ENCODE assay signal across 24 mouse cellular contexts in genomic region chr3:129946217-129946914, GRCm38 (mm10). TPM values are rescaled to one million over a fixed set of nuclear protein-coding genes. Genes with fewer than 3 reads are reported as not detected.
DNase-seq lines count a peak whose midpoint lies in the region; ATAC-seq and TF ChIP-seq lines count a peak whose summit lies in the region.
"Had no signal": no experiment of that assay in that cellular context is flagged by ENCODE, and none has a peak within 500 bp of the region (broad histone marks: within the 10 kb centered on the region; RNA-seq: fewer than 3 reads in every experiment).

No protein-coding gene starts in this region.

- no peak overlapping the region for H3K9ac ChIP-seq in liver, embryonic 14.5 days (replicated peaks)
- H3K9ac ChIP-seq: embryonic facial prominence, embryonic 12.5 days; forebrain, postnatal 0 days; limb, embryonic 15.5 days; neural tube, embryonic 12.5 days; stomach, embryonic 15.5 days had no signal

- peak; percentile 84 for TF ChIP-seq EP300 in liver, embryonic 14.5 days (IDR thresholded peaks at IDR 0.05; ENCODE audit: low read depth)

- H3K4me1 ChIP-seq in liver, embryonic 14.5 days (replicated peaks; ENCODE audit: control insufficient read depth in 2 of 2, insufficient read depth in 2 of 2, low read length in 1 of 2), result peaks cover 7 to 16% of the 10 kb centered on the region in 2 experiments
- H3K4me1 ChIP-seq: embryonic facial prominence, embryonic 12.5 days; limb, embryonic 15.5 days; neural tube, embryonic 12.5 days; stomach, embryonic 15.5 days had no signal

- ATAC-seq in hematopoietic stem cell, adult 5-6 weeks (replicated peaks in 1 of 2; ENCODE audit: insufficient read depth in 1 of 2, low FRiP score in 2 of 2, low TSS enrichment in 1 of 2, low read depth in 1 of 2, poor library complexity in 2 of 2, severe bottlenecking in 2 of 2), result peak; percentile 72 to 76
- ATAC-seq in liver, embryonic 14.5 days (ENCODE audit: insufficient read depth), result peak; percentile 86
- ATAC-seq in megakaryocyte-erythroid progenitor cell, adult 5-6 weeks (replicated peaks; ENCODE audit: low FRiP score, low TSS enrichment, poor library complexity, severe bottlenecking), result peak; percentile 94
- ATAC-seq: forebrain, postnatal 0 days; hindbrain, postnatal 0 days; intestine, embryonic 16.5 days; lung, postnatal 0 days had no signal

- peak; percentile 74 for DNase-seq in MEL-GATA-1-ER (ENCODE audit: extremely low read depth, low read depth)
- no peak for DNase-seq in liver, embryonic 14.5 days (ENCODE audit: low read depth in 3 of 3, low spot score in 3 of 3)
- no peak for DNase-seq in layer of hippocampus, postnatal 25 days (ENCODE audit: extremely low spot score in 1 of 2, low spot score in 1 of 2)
- no peak for DNase-seq in spleen, postnatal 14 days (ENCODE audit: low spot score in 2 of 2)
- DNase-seq in lung, postnatal 25 days (ENCODE audit: low spot score), result no peak
- DNase-seq: adrenal gland, postnatal 25 days; cerebellum, postnatal 10 days; forebrain, postnatal 0 days; gastrocnemius, postnatal 36 days; kidney, postnatal 4 days; midbrain, embryonic 14.5 days; thymus, adult 2 months; thymus, postnatal 4 days had no signal

- TF ChIP-seq CTCF in liver, embryonic 14.5 days (IDR thresholded peaks at IDR 0.05; ENCODE audit: low read depth), result no peak

- H3K27me3 ChIP-seq in liver, embryonic 14.5 days (ENCODE audit: control insufficient read depth, insufficient read depth, low read length), result no peaks in the 10 kb centered on the region
- H3K27me3 ChIP-seq: embryonic facial prominence, embryonic 12.5 days; limb, embryonic 15.5 days; neural tube, embryonic 12.5 days; stomach, embryonic 15.5 days had no signal

- no peak overlapping the region for H3K4me2 ChIP-seq in liver, embryonic 14.5 days (ENCODE audit: low read depth)
- H3K4me2 ChIP-seq: embryonic facial prominence, embryonic 12.5 days; limb, embryonic 15.5 days; neural tube, embryonic 12.5 days; stomach, embryonic 15.5 days had no signal

- H3K4me3 ChIP-seq in liver, embryonic 14.5 days (ENCODE audit: insufficient read depth in 1 of 2, low read depth in 2 of 2, low read length in 2 of 2), result no peak overlapping the region
- H3K4me3 ChIP-seq: embryonic facial prominence, embryonic 12.5 days; left cerebral cortex, adult 2 months; limb, embryonic 15.5 days; megakaryocyte, embryonic 14.5 days; neural tube, embryonic 12.5 days; stomach, embryonic 15.5 days had no signal

- H3K27ac ChIP-seq in liver, embryonic 14.5 days, result no peak overlapping the region
- H3K27ac ChIP-seq: embryonic facial prominence, embryonic 12.5 days; hindbrain, postnatal 0 days; left cerebral cortex, adult 2 months; limb, embryonic 15.5 days; neural tube, embryonic 12.5 days; stomach, embryonic 15.5 days had no signal

- H3K36me3 ChIP-seq in liver, embryonic 14.5 days (replicated peaks; ENCODE audit: control insufficient read depth, insufficient read depth, low read depth), result no peaks in the 10 kb centered on the region
- H3K36me3 ChIP-seq: embryonic facial prominence, embryonic 12.5 days; limb, embryonic 15.5 days; neural tube, embryonic 12.5 days; stomach, embryonic 15.5 days had no signal

- WGBS in liver, embryonic 14.5 days (ENCODE audit: insufficient replicate concordance), result 14% methylated on average over 5 of the region's 5 CpGs

- H3K9me3 ChIP-seq in liver, embryonic 14.5 days (ENCODE audit: control insufficient read depth, low read length), result no peaks in the 10 kb centered on the region
- H3K9me3 ChIP-seq: embryonic facial prominence, embryonic 12.5 days; limb, embryonic 15.5 days; neural tube, embryonic 12.5 days; stomach, embryonic 15.5 days had no signal

RNA-seq across cellular contexts. Expression of gene Mcub, which starts 23.6 kb away (rescaled TPM):
- total RNA-seq in hematopoietic stem cell, adult 5-6 weeks (2017), result 1.7 and 3.6 TPM in 2 replicates
- 5.9 and 7.4 TPM in 2 replicates for polyA plus RNA-seq in liver, embryonic 14.5 days (2012; rRNA removed)
- 16.4 and 25.9 TPM in 2 replicates for polyA plus RNA-seq in liver, embryonic 14.5 days (2014; fragmentation: Nextera tagmentation; extraction: Ambion mirVana)
- not detected in 2 replicates for total RNA-seq in megakaryocyte-erythroid progenitor cell, adult 5-6 weeks (2014; fragmentation: Nextera tagmentation)
- 0.84 TPM in 1 of 2 replicates, not detected in the other for total RNA-seq in megakaryocyte-erythroid progenitor cell, adult 5-6 weeks (2017)
- 1 to 10 TPM; 3.3 to 3.8 TPM for total RNA-seq in layer of hippocampus, postnatal 25 days (2021)

RNA-seq across cellular contexts. Expression of gene Casp6, which starts 45.1 kb away (rescaled TPM):
- 23.5 and 27.0 TPM in 2 replicates for total RNA-seq in hematopoietic stem cell, adult 5-6 weeks (2017)
- 19.1 and 20.6 TPM in 2 replicates for polyA plus RNA-seq in liver, embryonic 14.5 days (2012; rRNA removed)
- polyA plus RNA-seq in liver, embryonic 14.5 days (2014; fragmentation: Nextera tagmentation; extraction: Ambion mirVana), result 32.7 and 36.0 TPM in 2 replicates
- 35.0 and 40.7 TPM in 2 replicates for total RNA-seq in megakaryocyte-erythroid progenitor cell, adult 5-6 weeks (2014; fragmentation: Nextera tagmentation)
- total RNA-seq in megakaryocyte-erythroid progenitor cell, adult 5-6 weeks (2017), result 12.5 and 23.8 TPM in 2 replicates
- total RNA-seq in layer of hippocampus, postnatal 25 days (2021), result 1 to 10 TPM; 6.5 to 7.2 TPM
